Comparison of ENCODE assay signal across 11 mouse cellular contexts in the genomic region with DNA sequence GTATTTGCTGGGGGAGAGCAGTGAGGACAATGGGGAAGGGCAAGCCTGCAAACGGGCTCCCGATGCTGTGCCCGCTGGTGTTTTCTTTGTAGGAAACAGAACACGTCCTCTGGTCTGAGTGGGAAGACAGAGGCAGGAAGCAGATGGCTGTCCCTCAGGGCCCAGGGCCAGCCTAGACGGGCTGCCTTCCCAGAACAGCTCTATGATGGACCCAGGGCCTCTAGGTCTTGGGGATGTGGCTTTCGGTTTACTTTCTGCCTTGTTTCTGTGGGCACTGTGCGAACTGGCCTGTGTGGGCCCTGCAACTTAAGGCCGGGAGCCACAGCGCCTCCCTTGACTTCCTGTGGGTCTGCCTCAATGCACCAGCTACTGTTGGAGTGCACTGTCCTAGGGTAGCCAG.
DNase-seq lines count a peak whose midpoint lies in the region; ATAC-seq and TF ChIP-seq lines count a peak whose summit lies in the region.
"Had no signal": no experiment of that assay in that cellular context is flagged by ENCODE, and none has a peak within 500 bp of the region (broad histone marks: within the 10 kb centered on the region; RNA-seq: fewer than 3 reads in every experiment).

No protein-coding gene starts in this region.

- H3K9me3 ChIP-seq in forebrain, embryonic 15.5 days, result no peaks in the 10 kb centered on the region
- no peaks in the 10 kb centered on the region for H3K9me3 ChIP-seq in forebrain, postnatal 0 days (ENCODE audit: low read length)
- no peaks in the 10 kb centered on the region for H3K9me3 ChIP-seq in heart, embryonic 16.5 days (replicated peaks; ENCODE audit: control insufficient read depth, low read length)
- no peaks in the 10 kb centered on the region for H3K9me3 ChIP-seq in liver, embryonic 14.5 days (ENCODE audit: control insufficient read depth, low read length)
- H3K9me3 ChIP-seq: embryonic facial prominence, embryonic 12.5 days; hindbrain, embryonic 15.5 days had no signal

- no peak for DNase-seq in forebrain, postnatal 0 days
- peak; percentile 91 for DNase-seq in 416B (ENCODE audit: low read depth)
- no peak for DNase-seq in liver, embryonic 14.5 days (ENCODE audit: low read depth in 3 of 3, low spot score in 3 of 3)
- no peak for DNase-seq in layer of hippocampus, adult 9-10 months (ENCODE audit: low spot score)
- no peak for DNase-seq in adrenal gland, adult 2 months
- DNase-seq in ovary, postnatal 14 days (ENCODE audit: low spot score), result no peak
- DNase-seq: adrenal gland, postnatal 10 days had no signal

- 0 out of 2 replicates have a peak, but pooled peaks have one; percentile 32 for ATAC-seq in forebrain, embryonic 15.5 days (replicated peaks)
- ATAC-seq in forebrain, postnatal 0 days, result no peak
- peak; percentile 42; the same call in 1 of the 2 replicates for ATAC-seq in heart, embryonic 16.5 days (replicated peaks; ENCODE audit: extremely low read depth, insufficient read depth, low FRiP score)
- ATAC-seq in liver, embryonic 14.5 days (ENCODE audit: insufficient read depth), result no peak

- peaks cover 5% of the 10 kb centered on the region for H3K4me1 ChIP-seq in forebrain, embryonic 15.5 days
- no peaks in the 10 kb centered on the region for H3K4me1 ChIP-seq in forebrain, postnatal 0 days (ENCODE audit: insufficient read depth)
- H3K4me1 ChIP-seq in heart, embryonic 16.5 days (ENCODE audit: control insufficient read depth, insufficient read depth, low read length), result peaks cover 7% of the 10 kb centered on the region
- no peaks in the 10 kb centered on the region for H3K4me1 ChIP-seq in liver, embryonic 14.5 days (replicated peaks; ENCODE audit: control insufficient read depth in 2 of 2, insufficient read depth in 2 of 2, low read length in 1 of 2)

- no peaks in the 10 kb centered on the region for H3K36me3 ChIP-seq in forebrain, embryonic 15.5 days
- no peaks in the 10 kb centered on the region for H3K36me3 ChIP-seq in forebrain, postnatal 0 days (ENCODE audit: insufficient read depth)
- no peaks in the 10 kb centered on the region for H3K36me3 ChIP-seq in heart, embryonic 16.5 days (ENCODE audit: control insufficient read depth, insufficient read depth)
- H3K36me3 ChIP-seq in liver, embryonic 14.5 days (replicated peaks; ENCODE audit: control insufficient read depth, insufficient read depth, low read depth), result no peaks in the 10 kb centered on the region
- H3K36me3 ChIP-seq: embryonic facial prominence, embryonic 12.5 days; hindbrain, embryonic 15.5 days had no signal

- WGBS in forebrain, embryonic 15.5 days, result 60% methylated on average over 9 of the region's 9 CpGs
- 50% methylated on average over 9 of the region's 9 CpGs for WGBS in forebrain, postnatal 0 days
- 63% methylated on average over 9 of the region's 9 CpGs for WGBS in heart, embryonic 16.5 days
- 26% methylated on average over 9 of the region's 9 CpGs for WGBS in liver, embryonic 14.5 days (ENCODE audit: insufficient replicate concordance)

- TF ChIP-seq EP300 in liver, embryonic 14.5 days (IDR thresholded peaks at IDR 0.05; ENCODE audit: low read depth), result no peak

- H3K4me2 ChIP-seq in forebrain, embryonic 15.5 days (replicated peaks), result no peak overlapping the region
- H3K4me2 ChIP-seq in forebrain, postnatal 0 days (ENCODE audit: low read depth), result no peak overlapping the region
- H3K4me2 ChIP-seq in heart, embryonic 16.5 days (ENCODE audit: low read depth, low read length), result no peak overlapping the region
- no peak overlapping the region for H3K4me2 ChIP-seq in liver, embryonic 14.5 days (ENCODE audit: low read depth)
- H3K4me2 ChIP-seq: embryonic facial prominence, embryonic 12.5 days; hindbrain, embryonic 15.5 days had no signal

- H3K9ac ChIP-seq in forebrain, embryonic 15.5 days (replicated peaks), result no peak overlapping the region
- no peak overlapping the region for H3K9ac ChIP-seq in forebrain, postnatal 0 days
- H3K9ac ChIP-seq in heart, embryonic 16.5 days (ENCODE audit: low read length), result no peak overlapping the region
- no peak overlapping the region for H3K9ac ChIP-seq in liver, embryonic 14.5 days (replicated peaks)
- H3K9ac ChIP-seq: embryonic facial prominence, embryonic 12.5 days; hindbrain, embryonic 15.5 days had no signal

- no peaks in the 10 kb centered on the region for H3K27me3 ChIP-seq in forebrain, embryonic 15.5 days
- no peaks in the 10 kb centered on the region for H3K27me3 ChIP-seq in forebrain, postnatal 0 days (ENCODE audit: insufficient read depth, low read length)
- H3K27me3 ChIP-seq in heart, embryonic 16.5 days (ENCODE audit: control insufficient read depth, insufficient read depth, low read length), result no peaks in the 10 kb centered on the region
- H3K27me3 ChIP-seq in liver, embryonic 14.5 days (ENCODE audit: control insufficient read depth, insufficient read depth, low read length), result no peaks in the 10 kb centered on the region
- H3K27me3 ChIP-seq: hindbrain, embryonic 15.5 days had no signal

- no peak overlapping the region for H3K27ac ChIP-seq in forebrain, embryonic 15.5 days (replicated peaks)
- H3K27ac ChIP-seq in forebrain, postnatal 0 days (ENCODE audit: low read depth, low read length), result no peak overlapping the region
- peak overlapping the region; percentile 60 for H3K27ac ChIP-seq in heart, embryonic 16.5 days (ENCODE audit: low read length)
- no peak overlapping the region for H3K27ac ChIP-seq in liver, embryonic 14.5 days
- H3K27ac ChIP-seq: embryonic facial prominence, embryonic 12.5 days had no signal

- H3K4me3 ChIP-seq in forebrain, embryonic 15.5 days, result no peak overlapping the region
- H3K4me3 ChIP-seq in forebrain, postnatal 0 days (ENCODE audit: low read depth, low read length), result no peak overlapping the region
- no peak overlapping the region for H3K4me3 ChIP-seq in heart, embryonic 16.5 days (ENCODE audit: low read length)
- H3K4me3 ChIP-seq in liver, embryonic 14.5 days (ENCODE audit: insufficient read depth in 1 of 2, low read depth in 2 of 2, low read length in 2 of 2), result no peak overlapping the region
- H3K4me3 ChIP-seq: embryonic facial prominence, embryonic 12.5 days; hindbrain, embryonic 15.5 days had no signal

- TF ChIP-seq CTCF in forebrain, postnatal 0 days (IDR thresholded peaks at IDR 0.05; ENCODE audit: low read depth), result no peak
- 0 out of 2 replicates have a peak, but pooled peaks have one; percentile 20 for TF ChIP-seq CTCF in liver, embryonic 14.5 days (IDR thresholded peaks at IDR 0.05; ENCODE audit: low read depth)

Comparison
In these comparisons a context has a peak if more than half of its experiments do, and no peak if none do; other contexts are left out.
1. ATAC-seq: peak in forebrain, embryonic 15.5 days (single experiment) and heart, embryonic 16.5 days (single experiment); none in forebrain, postnatal 0 days (single experiment) and liver, embryonic 14.5 days (single experiment).